Mouse (Mus musculus) adrenal gland, postnatal 36 days (tissue): ENCODE data around the gene Cep95. TPM values are rescaled to one million over a fixed set of nuclear protein-coding genes. Genes with fewer than 3 reads are reported as not detected.

ENCODE experiments used
- DNase-seq, 2 experiments: peaks; one replicate each; pipeline ENCODE4 v3.0.0; 2021; ENCODE audit warnings: mixed read lengths in 1 of 2
- microRNA-seq: library from miRNA; unstranded; fragments of <30 nt; microRNA quantifications from one replicate; pipeline ENCODE4 v1.2.0, GENCODE M21; 2021
- total RNA-seq, 2 experiments: library from RNA; stranded (reverse); gene quantifications; 2 replicates each; pipeline ENCODE4 v1.2.3; 2021

The Cep95 gene
- total RNA-seq, 2 experiments from 2014 or later, result 6.5 to 10.9 TPM

- DNase-seq, result no peak
Measured at GRCm38 (mm10) chr11:106814601-106815320, 25.7 kb downstream of the Cep95 start.

- DNase-seq, result no peak
Measured at GRCm38 (mm10) chr11:106815331-106815730, 26.3 kb downstream of the Cep95 start.

- no peak for DNase-seq
Measured at GRCm38 (mm10) chr11:106815761-106816160, 26.7 kb downstream of the Cep95 start.

- no peak for DNase-seq
Measured at GRCm38 (mm10) chr11:106816316-106816715, 27.3 kb downstream of the Cep95 start.

- no peak for DNase-seq
Measured at GRCm38 (mm10) chr11:106817156-106817555, 28.1 kb downstream of the Cep95 start.

GRCm38 (mm10) chr11:106817808-106818207 is 28.8 kb downstream of the Cep95 start:
- DNase-seq, result no peak

GRCm38 (mm10) chr11:106818341-106818740 is 29.3 kb downstream of the Cep95 start:
- peak in 1 of 2 experiments; percentile 25 for DNase-seq

- DNase-seq, result no peak
Measured at GRCm38 (mm10) chr11:106819595-106819994, 30.5 kb downstream of the Cep95 start.

- DNase-seq, result no peak
Measured at GRCm38 (mm10) chr11:106820252-106820651, 31.2 kb downstream of the Cep95 start.

- peak; percentile 67 to 74 for DNase-seq
Measured at GRCm38 (mm10) chr11:106820972-106821371, 31.9 kb downstream of the Cep95 start.

- no peak for DNase-seq
Measured at GRCm38 (mm10) chr11:106821397-106821796, 32.3 kb downstream of the Cep95 start.

GRCm38 (mm10) chr11:106822491-106822890 is 33.4 kb downstream of the Cep95 start:
- DNase-seq, result no peak

- DNase-seq, result no peak
Measured at GRCm38 (mm10) chr11:106822911-106823310, 33.9 kb downstream of the Cep95 start.

GRCm38 (mm10) chr11:106823741-106824140 is 34.7 kb downstream of the Cep95 start:
- no peak for DNase-seq

- DNase-seq, result no peak
Measured at GRCm38 (mm10) chr11:106824403-106824802, 35.4 kb downstream of the Cep95 start.

GRCm38 (mm10) chr11:106828079-106828478 is 39.0 kb downstream of the Cep95 start:
- DNase-seq, result no peak

- DNase-seq, result no peak
Measured at GRCm38 (mm10) chr11:106842002-106842401, 53.0 kb downstream of the Cep95 start.

GRCm38 (mm10) chr11:106851438-106851837 is 62.4 kb downstream of the Cep95 start:
- DNase-seq, result no peak

Small RNA genes within 50 kb of the gene (microRNA-seq; reads per million reads assigned to microRNA genes)
- gene Gm25994 (not detected), gene Mir3064 (10.7 reads per million, percentile 25 among the genes with 10 or more reads in this experiment)

Other genes starting within 250 kb of the Cep95 start
- 10 to 100 TPM; 52.3 to 54.4 TPM for gene Tex2, start 175.8 kb upstream of the Cep95 start, total RNA-seq
- 10 to 100 TPM; 71.1 to 90.8 TPM for gene Pecam1, start 38.6 kb upstream of the Cep95 start, total RNA-seq
- gene Milr1, start 38.0 kb upstream of the Cep95 start, total RNA-seq, result 1 to 10 TPM; 1.7 to 2.1 TPM
- gene Polg2, start 9.7 kb upstream of the Cep95 start, total RNA-seq, result 1 to 10 TPM; 3.9 to 7.5 TPM
- gene Ddx5, start 67 bp upstream of the Cep95 start, total RNA-seq, result 100 to 1,000 TPM; 752 to 850 TPM
- gene Smurf2, start 131.5 kb downstream of the Cep95 start, total RNA-seq, result 10 to 100 TPM; 36.6 to 42.7 TPM
- 10 to 100 TPM; 40.8 to 43.6 TPM for gene Kpna2, start 210.3 kb downstream of the Cep95 start, total RNA-seq
- 1 to 10 TPM; 2.3 to 4.7 TPM for gene 1810010H24Rik, start 236.4 kb downstream of the Cep95 start, total RNA-seq